Mouse (Mus musculus) myocyte (in vitro differentiated cells): ENCODE results near the gene Tanc2.

Experiments
- CEBPB ChIP-seq: IDR thresholded peaks from 2 replicates; pipeline ENCODE4 v1.6.1; 2011; ENCODE audit warnings: mild to moderate bottlenecking, moderate library complexity; ENCODE audit not compliant: poor library complexity, insufficient read depth, severe bottlenecking
- MAX ChIP-seq: IDR thresholded peaks from one replicate; pipeline ENCODE4 v1.6.1; 2011; ENCODE audit warnings: low read depth, mild to moderate bottlenecking, control low read depth
- MYOG ChIP-seq, 3 experiments: IDR thresholded peaks; one replicate each; pipeline ENCODE4 v1.6.1; 2011; ENCODE audit warnings: control low read depth in 2 of 3, low read depth in 2 of 3, mild to moderate bottlenecking in 2 of 3; ENCODE audit not compliant: insufficient read length in 2 of 3, control insufficient read depth in 1 of 3, insufficient read depth in 1 of 3
- POLR2A ChIP-seq: IDR thresholded peaks from one replicate; pipeline ENCODE4 v1.6.1; 2011; ENCODE audit warnings: low read depth, mild to moderate bottlenecking, control low read depth, moderate library complexity; ENCODE audit not compliant: insufficient read length
- POLR2AphosphoS2 ChIP-seq: IDR thresholded peaks from one replicate; pipeline ENCODE4 v1.6.1; 2011; ENCODE audit warnings: low read depth, control low read depth; ENCODE audit not compliant: insufficient read length
- SRF ChIP-seq: IDR thresholded peaks from one replicate; pipeline ENCODE4 v1.6.1; 2011; ENCODE audit warnings: low read depth; ENCODE audit not compliant: control insufficient read depth, insufficient read length
- USF1 ChIP-seq: IDR thresholded peaks from one replicate; pipeline ENCODE4 v1.6.1; 2011; ENCODE audit warnings: low read depth, mild to moderate bottlenecking, control low read depth, moderate library complexity

- TF ChIP-seq SRF (no peak), MYOG (IDR thresholded peaks at IDR 0.05; ENCODE audit: control insufficient read depth in 1 of 3, insufficient read depth in 1 of 3, insufficient read length in 2 of 3, low read depth in 2 of 3) (no peak), POLR2A (no peak), POLR2AphosphoS2 (no peak), CEBPB (no peak), USF1 (no peak), MAX (no peak)
Measured at GRCm38 (mm10) chr11:105749297-105750071, 159.7 kb downstream of the Tanc2 start.
